In genomic region chr19:6061641-6062302, GRCm38 (mm10) we compare ENCODE assay signal across 8 mouse cellular contexts. TPM values are rescaled to one million over a fixed set of nuclear protein-coding genes. Genes with fewer than 3 reads are reported as not detected.
DNase-seq lines count a peak whose midpoint lies in the region; ATAC-seq and TF ChIP-seq lines count a peak whose summit lies in the region.

No protein-coding gene starts in this region.

- TF ChIP-seq POLR2A in brain, embryonic 14.5 days (IDR thresholded peaks at IDR 0.05; ENCODE audit: borderline replicate concordance, extremely low read depth, insufficient read depth, insufficient read length, poor library complexity, severe bottlenecking), result no peak

- peak; percentile 50 for ATAC-seq in granulocyte monocyte progenitor cell, adult 5-6 weeks (replicated peaks; ENCODE audit: poor library complexity, severe bottlenecking)

- DNase-seq in spleen, adult 18-20 months, result peak; percentile 54 to 55
- no peak for DNase-seq in spleen, adult 12 weeks (ENCODE audit: low spot score)
- peak; percentile 41 for DNase-seq in brain, embryonic 14.5 days (ENCODE audit: low read depth)
- peak; percentile 73 for DNase-seq in kidney, postnatal 10 days
- peak; percentile 46 for DNase-seq in lung, postnatal 25 days (ENCODE audit: low spot score)
- DNase-seq in right cerebral cortex, adult 18-20 months, result peak; percentile 32
- no peak for DNase-seq in urinary bladder, postnatal 10 days (ENCODE audit: low spot score)

- no peak for TF ChIP-seq CTCF in brain, embryonic 14.5 days (IDR thresholded peaks at IDR 0.05; ENCODE audit: borderline replicate concordance, extremely low read depth, insufficient read depth, insufficient read length)

RNA-seq across cellular contexts. Expression of gene Znhit2, which starts 0.8 kb away (rescaled TPM):
- 36.0 and 46.5 TPM in 2 replicates for polyA plus RNA-seq in brain, embryonic 14.5 days (2012; rRNA removed)
- 5.0 and 17.6 TPM in 2 replicates for total RNA-seq in granulocyte monocyte progenitor cell, adult 5-6 weeks (2014; fragmentation: Nextera tagmentation)
- 13.7 and 17.6 TPM in 2 replicates for total RNA-seq in granulocyte monocyte progenitor cell, adult 5-6 weeks (2017)

RNA-seq across cellular contexts. Expression of gene Fau, which starts 4.1 kb away (rescaled TPM):
- polyA plus RNA-seq in brain, embryonic 14.5 days (2012; rRNA removed), result 1,255 and 1,497 TPM in 2 replicates
- total RNA-seq in granulocyte monocyte progenitor cell, adult 5-6 weeks (2014; fragmentation: Nextera tagmentation), result 2,326 and 2,717 TPM in 2 replicates
- total RNA-seq in granulocyte monocyte progenitor cell, adult 5-6 weeks (2017), result 1,639 and 2,001 TPM in 2 replicates

RNA-seq across cellular contexts. Expression of gene Mrpl49, which starts 4.2 kb away (rescaled TPM):
- polyA plus RNA-seq in brain, embryonic 14.5 days (2012; rRNA removed), result 46.3 and 50.4 TPM in 2 replicates
- 39.7 and 52.3 TPM in 2 replicates for total RNA-seq in granulocyte monocyte progenitor cell, adult 5-6 weeks (2014; fragmentation: Nextera tagmentation)
- 45.2 and 46.1 TPM in 2 replicates for total RNA-seq in granulocyte monocyte progenitor cell, adult 5-6 weeks (2017)

RNA-seq across cellular contexts. Expression of gene Tm7sf2, which starts 6.4 kb away (rescaled TPM):
- 76.1 and 100 TPM in 2 replicates for polyA plus RNA-seq in brain, embryonic 14.5 days (2012; rRNA removed)
- total RNA-seq in granulocyte monocyte progenitor cell, adult 5-6 weeks (2014; fragmentation: Nextera tagmentation), result 14.4 and 19.3 TPM in 2 replicates
- total RNA-seq in granulocyte monocyte progenitor cell, adult 5-6 weeks (2017), result 3.4 and 4.0 TPM in 2 replicates

RNA-seq across cellular contexts. Expression of gene Vps51, which starts 15.3 kb away (rescaled TPM):
- polyA plus RNA-seq in brain, embryonic 14.5 days (2012; rRNA removed), result 95.4 and 109 TPM in 2 replicates
- total RNA-seq in granulocyte monocyte progenitor cell, adult 5-6 weeks (2014; fragmentation: Nextera tagmentation), result 33.1 and 44.0 TPM in 2 replicates
- 48.0 and 48.5 TPM in 2 replicates for total RNA-seq in granulocyte monocyte progenitor cell, adult 5-6 weeks (2017)

Comparison
In these comparisons a context has a peak if more than half of its experiments do, and no peak if none do; other contexts are left out.
1. DNase-seq: peak in spleen, adult 18-20 months (2 of 2), brain, embryonic 14.5 days (single experiment), kidney, postnatal 10 days (single experiment), lung, postnatal 25 days (single experiment) and right cerebral cortex, adult 18-20 months (single experiment); none in spleen, adult 12 weeks (single experiment) and urinary bladder, postnatal 10 days (single experiment).